Mouse (Mus musculus): ENCODE results near the gene Slc38a10. TPM values are rescaled to one million over a fixed set of nuclear protein-coding genes. Genes with fewer than 3 reads are reported as not detected.

The Slc38a10 gene
- polyA plus RNA-seq (2017; shearing (Covaris generic)): 99.6 TPM

DNA sequence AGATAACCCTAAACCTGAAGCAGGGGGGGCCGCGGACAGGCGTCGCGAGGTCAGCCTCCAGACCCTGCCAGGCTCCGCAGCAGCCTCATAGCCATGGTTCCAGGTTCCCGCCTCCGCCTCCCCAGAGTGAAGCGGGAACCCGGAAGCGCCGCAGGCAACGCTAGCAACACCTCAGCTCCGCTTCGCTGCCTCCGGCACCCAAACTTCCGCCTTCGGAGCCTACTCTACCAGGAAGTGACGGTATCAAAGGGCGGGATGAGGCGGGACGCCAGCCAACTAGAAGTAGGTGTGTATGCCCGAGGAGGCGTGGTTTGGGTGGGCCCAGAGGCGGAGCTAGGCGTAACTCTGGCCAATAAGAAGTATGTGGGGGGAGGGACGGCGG is at the start of gene Slc38a10:
TSS of gene Slc38a10 (minus strand) at position 234 of the 382 bp plus-strand sequence.

DNA sequence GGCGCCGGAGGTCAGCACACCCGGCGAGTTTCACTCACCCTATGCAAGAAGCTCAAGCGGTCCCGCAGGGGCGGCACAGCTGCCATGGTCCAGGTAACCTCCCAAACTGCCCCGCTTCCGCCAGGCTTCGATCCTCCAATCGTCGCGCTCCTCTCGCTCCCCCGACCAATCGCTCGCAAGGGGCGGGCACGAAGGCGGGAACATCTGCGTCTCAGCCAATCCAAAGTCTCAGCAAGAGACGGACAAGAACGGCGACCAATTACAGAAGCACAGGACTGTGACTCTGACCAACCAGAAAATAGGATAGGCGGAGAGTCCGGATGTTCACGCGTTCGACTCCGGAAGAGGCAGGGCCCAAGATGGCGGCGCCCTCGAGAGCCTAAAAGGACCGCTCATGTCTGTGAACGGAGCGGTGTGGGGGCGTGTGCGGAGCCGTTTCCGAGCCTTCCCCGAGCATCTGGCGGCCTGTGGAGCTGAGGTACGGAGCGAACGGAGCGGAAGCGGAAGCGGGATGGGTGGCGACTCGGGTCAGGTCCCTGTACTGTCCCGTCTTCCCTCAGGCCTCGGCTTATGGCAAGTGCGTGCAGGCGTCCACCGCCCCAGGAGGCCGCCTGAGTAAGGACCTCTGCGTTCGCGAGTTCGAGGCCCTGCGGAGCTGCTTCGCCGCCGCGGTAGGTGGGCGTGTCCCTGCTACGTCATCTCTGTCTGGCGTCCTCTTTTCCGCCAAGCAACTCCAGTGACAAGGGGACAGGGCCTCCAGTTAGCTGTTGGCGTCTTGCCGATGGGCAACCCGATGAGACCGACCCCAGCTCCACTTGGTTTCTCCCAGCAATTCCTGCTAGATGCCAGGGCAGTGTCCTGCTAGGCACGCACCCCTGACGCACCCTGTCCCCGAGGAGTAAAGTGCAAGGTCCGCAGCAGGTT is 52.3 kb downstream of the Slc38a10 start, which contains the start of the genes Tepsin and Ndufaf8:
TSS of gene Tepsin (minus strand) at position 144 of the 924 bp plus-strand sequence.
TSS of gene Ndufaf8 (plus strand) at position 341 of the 924 bp plus-strand sequence.

DNA sequence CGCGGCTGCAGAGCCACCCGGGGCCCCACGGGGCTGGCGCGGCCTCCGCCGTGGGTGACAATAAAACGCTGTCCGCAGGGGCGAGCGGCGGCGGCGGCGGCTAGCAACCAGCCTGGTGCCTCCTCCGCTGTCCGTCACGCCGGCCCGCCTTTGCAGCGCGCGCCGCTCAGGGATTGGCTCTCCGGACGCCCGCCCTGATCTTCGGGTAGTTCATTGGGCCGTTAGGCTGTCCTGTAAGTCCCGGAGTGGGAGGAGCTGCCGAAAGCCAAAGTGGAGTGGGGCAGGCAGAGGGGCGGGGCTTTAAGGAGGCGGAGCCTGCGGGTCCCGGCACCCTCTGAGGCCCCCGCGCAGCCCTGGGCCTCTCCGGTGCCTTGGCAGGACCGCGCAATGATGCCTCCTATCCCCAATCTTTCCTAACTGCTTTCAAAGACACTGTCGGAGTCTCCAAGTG is 64.4 kb downstream of the Slc38a10 start, which contains the start of gene Cep131:
TSS of gene Cep131 (minus strand) at position 126 of the 451 bp plus-strand sequence.

Other genes with a start within 250 kb of the Slc38a10 start
- 25.6 TPM for gene Chmp6, start 237.9 kb downstream of the Slc38a10 start, polyA plus RNA-seq (2017; shearing (Covaris generic))
- gene Baiap2, start 208.6 kb downstream of the Slc38a10 start, polyA plus RNA-seq (2017; shearing (Covaris generic)): 21.9 TPM
- gene Aatk, start 104.2 kb downstream of the Slc38a10 start, polyA plus RNA-seq (2017; shearing (Covaris generic)): not detected
- 6.9 TPM for gene Cep131, start 64.5 kb downstream of the Slc38a10 start, polyA plus RNA-seq (2017; shearing (Covaris generic))
- gene Tepsin, start 52.6 kb downstream of the Slc38a10 start, polyA plus RNA-seq (2017; shearing (Covaris generic)): 18.8 TPM
- 44.1 TPM for gene Ndufaf8, start 52.4 kb downstream of the Slc38a10 start, polyA plus RNA-seq (2017; shearing (Covaris generic))
- not detected for gene Bahcc1, start 81.6 kb upstream of the Slc38a10 start, polyA plus RNA-seq (2017; shearing (Covaris generic))
- 1,734 TPM for gene Actg1, start 197.2 kb upstream of the Slc38a10 start, polyA plus RNA-seq (2017; shearing (Covaris generic))
- gene Fscn2, start 210.2 kb upstream of the Slc38a10 start, polyA plus RNA-seq (2017; shearing (Covaris generic)): not detected
- gene Faap100, start 227.4 kb upstream of the Slc38a10 start, polyA plus RNA-seq (2017; shearing (Covaris generic)): 24.8 TPM